8 mouse cellular contexts compared by ENCODE assay signal in genomic region chr10:126900821-126901487, GRCm38 (mm10). TPM values are rescaled to one million over a fixed set of nuclear protein-coding genes. Genes with fewer than 3 reads are reported as not detected.
DNase-seq lines count a peak whose midpoint lies in the region; ATAC-seq and TF ChIP-seq lines count a peak whose summit lies in the region.

Gene Atp23 (minus strand): TSS chr10:126901355.

- no peak for TF ChIP-seq CTCF in intestine, postnatal 0 days (IDR thresholded peaks at IDR 0.05; ENCODE audit: low read depth)

- no peaks in the 10 kb centered on the region for H3K9me3 ChIP-seq in embryonic facial prominence, embryonic 10.5 days
- H3K9me3 ChIP-seq in intestine, postnatal 0 days (ENCODE audit: control insufficient read depth): no peaks in the 10 kb centered on the region
- H3K9me3 ChIP-seq in midbrain, embryonic 10.5 days (replicated peaks): no peaks in the 10 kb centered on the region

- intact Hi-C loops in left cerebral cortex, postnatal 36 days (cut with DNase I): no loop called here

- H3K4me2 ChIP-seq in intestine, postnatal 0 days (replicated peaks; ENCODE audit: low read depth): peak within 1 kb of the TSS; percentile 100

- H3K27me3 ChIP-seq in embryonic facial prominence, embryonic 10.5 days (replicated peaks; ENCODE audit: low read depth, poor library complexity, severe bottlenecking): no peaks in the 10 kb centered on the region
- H3K27me3 ChIP-seq in intestine, postnatal 0 days (replicated peaks; ENCODE audit: control insufficient read depth, insufficient read depth, low read length): no peaks in the 10 kb centered on the region
- no peaks in the 10 kb centered on the region for H3K27me3 ChIP-seq in midbrain, embryonic 10.5 days (ENCODE audit: low read depth, poor library complexity, severe bottlenecking)

- H3K27ac ChIP-seq in embryonic facial prominence, embryonic 10.5 days (replicated peaks): peak within 1 kb of the TSS; percentile 85
- H3K27ac ChIP-seq in intestine, postnatal 0 days (ENCODE audit: low read depth, low read length): peak within 1 kb of the TSS; percentile 46; the same call in 1 of the 2 replicates
- peak within 1 kb of the TSS; percentile 77 for H3K27ac ChIP-seq in midbrain, embryonic 10.5 days (replicated peaks)

- peaks cover 24% of the 10 kb centered on the region for H3K36me3 ChIP-seq in embryonic facial prominence, embryonic 10.5 days (replicated peaks)
- H3K36me3 ChIP-seq in intestine, postnatal 0 days (ENCODE audit: control insufficient read depth, insufficient read depth): no peaks in the 10 kb centered on the region; the same call in 1 of the 2 replicates
- H3K36me3 ChIP-seq in midbrain, embryonic 10.5 days: peaks cover 21% of the 10 kb centered on the region

- WGBS in embryonic facial prominence, embryonic 10.5 days: under 1% methylated on average over 56 of the region's 56 CpGs
- WGBS in intestine, postnatal 0 days: under 1% methylated on average over 50 of the region's 56 CpGs
- WGBS in midbrain, embryonic 10.5 days: under 1% methylated on average over 56 of the region's 56 CpGs

- peak within 1 kb of the TSS; percentile 83 for H3K4me3 ChIP-seq in embryonic facial prominence, embryonic 10.5 days
- peak within 1 kb of the TSS; percentile 69 for H3K4me3 ChIP-seq in intestine, postnatal 0 days (ENCODE audit: low read depth, low read length)
- H3K4me3 ChIP-seq in midbrain, embryonic 10.5 days: peak within 1 kb of the TSS; percentile 70

- H3K9ac ChIP-seq in intestine, postnatal 0 days (ENCODE audit: low read depth, low read length): peak within 1 kb of the TSS; percentile 55

- peaks cover 20% of the 10 kb centered on the region for H3K4me1 ChIP-seq in embryonic facial prominence, embryonic 10.5 days
- 0 out of 2 replicates have a peak, but pooled peaks cover 6% of the 10 kb centered on the region for H3K4me1 ChIP-seq in intestine, postnatal 0 days (replicated peaks; ENCODE audit: control insufficient read depth, insufficient read depth, low read length)
- peaks cover 24% of the 10 kb centered on the region for H3K4me1 ChIP-seq in midbrain, embryonic 10.5 days

- peak; percentile 98 for DNase-seq in adrenal gland, postnatal 10 days
- DNase-seq in embryonic facial prominence, embryonic 10.5 days (ENCODE audit: low spot score): peak; percentile 95
- DNase-seq in left cerebral cortex, postnatal 36 days (ENCODE audit: low spot score in 2 of 2): peak; percentile 89 to 90
- DNase-seq in midbrain, embryonic 10.5 days (ENCODE audit: low spot score): peak; percentile 94
- peak; percentile 79 to 82 for DNase-seq in right cerebral cortex, postnatal 36 days (ENCODE audit: low spot score in 2 of 2)
- DNase-seq in urinary bladder, postnatal 4 days (ENCODE audit: low spot score in 2 of 2): peak; percentile 88 to 97

- peak; percentile 77 for ATAC-seq in granulocyte monocyte progenitor cell, adult 5-6 weeks (replicated peaks; ENCODE audit: poor library complexity, severe bottlenecking)
- ATAC-seq in intestine, postnatal 0 days: peak; percentile 81

RNA-seq across cellular contexts. Expression of gene Atp23, which starts in this region (rescaled TPM):
- 10 to 100 TPM in 1 of 2 experiments, 1 to 10 TPM in 1; 7.4 to 11.3 TPM for total RNA-seq in adrenal gland, postnatal 10 days (2021)
- 20.0 and 22.6 TPM in 2 replicates for polyA plus RNA-seq in embryonic facial prominence, embryonic 10.5 days (2016; fragmentation: Nextera tagmentation; extraction: Ambion mirVana)
- 19.0 and 20.2 TPM in 2 replicates for total RNA-seq in granulocyte monocyte progenitor cell, adult 5-6 weeks (2014; fragmentation: Nextera tagmentation)
- 12.8 and 15.7 TPM in 2 replicates for total RNA-seq in granulocyte monocyte progenitor cell, adult 5-6 weeks (2017)
- polyA plus RNA-seq in intestine, postnatal 0 days (2015; fragmentation: Nextera tagmentation; extraction: Ambion mirVana): 7.7 and 8.0 TPM in 2 replicates
- total RNA-seq in left cerebral cortex, postnatal 36 days (2021): 1 to 10 TPM; 8.9 to 9.5 TPM
- 16.9 and 17.7 TPM in 2 replicates for polyA plus RNA-seq in midbrain, embryonic 10.5 days (2016; fragmentation: Nextera tagmentation; extraction: Ambion mirVana)

Comparison
In these comparisons a context has a peak if more than half of its experiments do, and no peak if none do; other contexts are left out.
1. Peak in every context shown above with its lines: DNase-seq, ATAC-seq, H3K4me3 ChIP-seq and H3K27ac ChIP-seq.